Mouse (Mus musculus) intestine, postnatal 0 days (tissue): Measurements from ENCODE around the gene Kcnk4. TPM values are rescaled to one million over a fixed set of nuclear protein-coding genes. Genes with fewer than 3 reads are reported as not detected.
"Not testable (repeated sequence)": the region's sequence is repeated elsewhere in the genome, so short reads cannot be mapped to it uniquely, and the experiment has no call there.

Source experiments
- ATAC-seq: fragments of 200-750 bp; cut with Nextera tagmentation; 2 replicates; pipeline ENCODE4 v1.8.0; 2017; ENCODE audit warnings: mild to moderate bottlenecking, moderate TSS enrichment, moderate library complexity
- H3K27ac ChIP-seq: fragments of 300-500 bp; sonication (generic); 2 replicates; pipeline ENCODE4 v1.5.1; 2014; ENCODE audit warnings: mild to moderate bottlenecking, low read depth, low read length, moderate library complexity
- H3K27me3 ChIP-seq: fragments of 300-500 bp; sonication (generic); replicated peaks from 2 replicates; pipeline ENCODE4 v1.6.1; 2014; ENCODE audit warnings: low read length, mixed read lengths; ENCODE audit not compliant: control insufficient read depth, insufficient read depth
- H3K36me3 ChIP-seq: fragments of 300-500 bp; sonication (generic); 2 replicates; pipeline ENCODE4 v1.6.1; 2014; ENCODE audit warnings: mild to moderate bottlenecking, moderate library complexity; ENCODE audit not compliant: control insufficient read depth, insufficient read depth
- H3K4me1 ChIP-seq: fragments of 300-500 bp; sonication (generic); replicated peaks from 2 replicates; pipeline ENCODE4 v1.6.1; 2014; ENCODE audit warnings: antibody characterized with exemption, low read length, mixed read lengths; ENCODE audit not compliant: control insufficient read depth, insufficient read depth
- H3K4me2 ChIP-seq: fragments of 300-500 bp; sonication (generic); replicated peaks from 2 replicates; pipeline ENCODE4 v1.6.1; 2014; ENCODE audit warnings: low read depth, mild to moderate bottlenecking, moderate library complexity
- H3K4me3 ChIP-seq: fragments of 300-500 bp; sonication (generic); 2 replicates; pipeline ENCODE4 v1.5.1; 2014; ENCODE audit warnings: low read depth, low read length
- H3K9ac ChIP-seq: fragments of 300-500 bp; sonication (generic); 2 replicates; pipeline ENCODE4 v1.6.1; 2014; ENCODE audit warnings: mild to moderate bottlenecking, low read depth, low read length
- H3K9me3 ChIP-seq: fragments of 300-500 bp; sonication (generic); 2 replicates; pipeline ENCODE4 v1.6.1; 2016; ENCODE audit warnings: mixed run types; ENCODE audit not compliant: control insufficient read depth
- CTCF ChIP-seq: sonication (generic); IDR thresholded peaks from 2 replicates; pipeline ENCODE4 v1.5.1; 2016; ENCODE audit warnings: low read depth, mild to moderate bottlenecking, control low read depth, antibody characterized with exemption, moderate library complexity
- WGBS: fragments of 180-500 bp; shearing (Covaris S2); extraction: QIAGEN DNeasy Blood & Tissue Kit; methylation state at CpG from one replicate; pipeline ENCODE4 v1.1.7; 2014; 5-methylcytosine and 5-hydroxymethylcytosine counted together
- polyA plus RNA-seq: library from polyadenylated mRNA; unstranded; fragments of >200 nt; fragmentation: Nextera tagmentation; extraction: Ambion mirVana; gene quantifications from 2 replicates; pipeline ENCODE4 v1.2.1, GENCODE M21; 2015

The Kcnk4 gene
- polyA plus RNA-seq, 1 experiment from 2014 or later = 0.38 TPM

DNA sequence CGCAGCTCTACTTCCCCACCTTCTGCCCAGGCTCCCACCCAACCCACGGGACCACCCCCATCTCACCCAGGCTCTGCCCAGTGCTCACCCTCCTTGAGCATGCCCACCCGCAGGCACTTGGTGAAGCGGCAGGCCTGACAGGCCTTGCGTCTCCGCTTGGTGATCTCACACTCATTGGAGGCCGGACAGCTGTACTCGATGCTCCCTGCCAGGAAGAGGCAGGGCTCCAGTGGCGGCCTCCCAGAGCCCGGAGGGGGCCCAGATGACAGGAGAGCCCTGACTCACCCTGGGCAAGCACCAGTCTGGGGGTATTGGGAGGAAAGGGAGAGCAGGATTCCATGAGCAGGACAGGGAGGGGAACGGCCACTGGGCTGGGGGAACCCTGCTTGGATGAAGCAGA lies 20.3 kb downstream of the Kcnk4 start:
- Histone ChIP-seq H3K36me3 (peaks cover 47% of the 10 kb centered on the region), H3K27me3 (no peaks in the 10 kb centered on the region), H3K27ac (no peak overlapping the region; the same call in 1 of the 2 replicates), H3K9ac (no peak overlapping the region), H3K4me1 (no peaks in the 10 kb centered on the region; the same call in 1 of the 2 replicates), H3K4me3 (no peak overlapping the region), H3K9me3 (no peaks in the 10 kb centered on the region), H3K4me2 (no peak overlapping the region)
- ATAC-seq = no peak
- 77% methylated on average over 11 of the region's 11 CpGs for WGBS
- TF ChIP-seq CTCF = no peak

DNA sequence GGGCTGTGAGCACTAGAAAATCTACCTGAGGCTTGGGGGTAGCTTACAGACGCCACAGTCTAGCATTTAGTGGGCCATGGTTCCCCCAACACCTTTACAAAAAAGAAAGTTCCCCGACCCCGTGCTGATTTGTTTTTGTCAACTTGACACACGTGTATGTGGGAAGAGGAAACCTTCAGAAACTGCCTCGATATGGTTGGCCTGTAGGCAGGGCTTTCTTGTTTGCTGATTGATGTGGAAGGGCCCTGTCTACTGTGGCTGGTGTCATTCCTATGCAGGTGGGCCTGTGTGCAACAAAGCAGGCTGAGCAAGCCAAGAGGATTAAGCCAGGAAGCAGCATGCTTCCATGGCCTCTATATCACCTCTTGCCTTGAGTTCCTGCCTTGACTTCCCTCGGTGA lies 21.3 kb downstream of the Kcnk4 start:
- no peak for TF ChIP-seq CTCF
- no peak overlapping the region for H3K9ac ChIP-seq
- no peak overlapping the region for H3K4me2 ChIP-seq
- no peaks in the 10 kb centered on the region for H3K27me3 ChIP-seq
- H3K36me3 ChIP-seq = peaks cover 47% of the 10 kb centered on the region
- no peak overlapping the region for H3K4me3 ChIP-seq
- no peaks in the 10 kb centered on the region for H3K9me3 ChIP-seq
- 77% methylated on average over 6 of the region's 6 CpGs for WGBS
- no peak for ATAC-seq
- peaks cover under 1% of the 10 kb centered on the region; the same call in 1 of the 2 replicates for H3K4me1 ChIP-seq
- no peak overlapping the region for H3K27ac ChIP-seq

DNA sequence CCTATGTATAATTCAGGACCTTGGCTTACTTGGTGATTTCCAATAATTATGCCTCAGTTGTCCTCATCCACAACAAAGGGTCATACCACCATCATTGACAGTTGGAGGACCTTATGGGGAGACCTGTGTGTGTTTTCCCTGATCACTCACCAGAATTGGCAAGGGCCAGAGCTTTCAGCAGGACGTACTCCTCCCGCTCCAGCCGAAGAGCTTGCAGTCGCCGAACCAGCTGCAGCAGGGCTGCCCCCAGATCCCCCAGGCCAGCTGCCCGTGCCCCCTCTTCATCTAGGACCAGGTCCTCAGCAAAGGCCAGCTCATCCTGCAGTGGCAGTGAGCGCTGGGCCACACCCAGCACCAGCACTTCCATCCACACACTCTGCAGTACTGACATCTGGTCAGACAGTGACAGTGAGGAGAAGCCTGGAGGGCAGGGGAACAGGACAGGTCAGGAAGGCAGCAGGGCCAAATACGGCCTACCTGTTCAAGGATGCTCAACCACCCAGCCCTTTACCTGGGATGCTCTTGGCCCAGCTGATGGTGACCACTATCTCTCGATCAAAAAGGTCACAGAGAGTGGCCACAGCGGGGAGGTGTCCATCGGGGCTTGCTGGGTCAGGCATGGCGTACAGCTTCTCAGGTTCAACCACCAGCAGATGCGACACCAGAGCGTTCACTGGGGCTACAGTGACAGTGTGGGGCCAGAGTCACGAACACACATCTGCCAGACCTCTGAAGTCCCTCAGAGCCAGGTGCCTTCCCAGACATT lies 21.9 kb downstream of the Kcnk4 start:
- Histone ChIP-seq H3K4me3 (no peak overlapping the region), H3K4me2 (0 out of 2 replicates have a peak overlapping the region, but pooled peaks have one; percentile 68), H3K27ac (no peak overlapping the region), H3K9ac (no peak overlapping the region), H3K9me3 (no peaks in the 10 kb centered on the region), H3K36me3 (peaks cover 48% of the 10 kb centered on the region), H3K4me1 (peaks cover 4% of the 10 kb centered on the region; the same call in 1 of the 2 replicates), H3K27me3 (no peaks in the 10 kb centered on the region)
- no peak for TF ChIP-seq CTCF
- 90% methylated on average over 15 of the region's 15 CpGs for WGBS
- no peak for ATAC-seq

DNA sequence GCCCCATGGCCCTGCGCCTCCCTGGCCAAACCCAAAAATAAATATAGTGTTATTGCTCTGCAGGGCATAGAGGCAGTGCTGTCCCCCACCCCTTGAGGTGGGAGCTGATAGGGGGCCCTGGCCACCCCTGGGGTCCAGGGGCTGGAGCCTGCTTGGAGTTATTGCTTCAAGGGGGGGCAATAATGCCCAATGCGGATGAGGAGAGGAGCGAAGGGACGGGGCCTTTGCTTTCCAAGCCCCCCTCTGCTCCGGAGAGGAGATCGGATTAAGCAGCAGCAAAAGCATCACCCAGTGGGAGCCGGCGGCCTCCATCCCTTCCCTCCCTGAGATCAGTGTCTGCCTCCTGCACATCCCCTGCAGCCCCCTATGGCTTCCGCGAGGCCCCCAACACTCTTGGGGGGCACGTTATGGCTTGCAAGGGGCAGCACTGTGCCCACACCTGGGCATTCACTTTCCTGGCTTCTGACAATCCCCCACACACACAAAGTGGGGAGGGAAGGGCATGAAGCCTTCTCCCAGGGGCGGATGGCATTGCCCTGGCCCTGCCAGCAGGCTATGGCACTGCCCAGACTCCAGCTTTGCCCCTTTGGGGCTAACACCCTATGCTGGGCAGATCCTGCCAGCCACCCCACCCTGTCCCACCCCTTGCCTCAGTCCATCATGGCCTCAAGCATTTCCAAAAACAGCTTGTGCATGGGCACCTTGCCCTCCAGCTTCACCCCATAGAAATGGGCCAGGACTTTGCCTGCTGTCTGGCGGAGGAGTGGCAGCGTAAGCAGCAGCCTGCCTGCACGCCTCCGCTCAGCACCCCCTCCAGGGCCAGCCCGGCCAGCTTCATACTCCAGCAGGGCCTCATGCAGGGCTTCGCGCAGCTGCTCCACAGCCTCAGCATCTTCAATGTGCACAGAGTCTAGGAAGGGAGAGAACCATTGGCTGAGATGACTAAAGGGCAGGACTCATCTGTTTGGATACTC lies 22.9 kb downstream of the Kcnk4 start:
- H3K36me3 ChIP-seq = peaks cover 58% of the 10 kb centered on the region
- 79% methylated on average over 19 of the region's 19 CpGs for WGBS

DNA sequence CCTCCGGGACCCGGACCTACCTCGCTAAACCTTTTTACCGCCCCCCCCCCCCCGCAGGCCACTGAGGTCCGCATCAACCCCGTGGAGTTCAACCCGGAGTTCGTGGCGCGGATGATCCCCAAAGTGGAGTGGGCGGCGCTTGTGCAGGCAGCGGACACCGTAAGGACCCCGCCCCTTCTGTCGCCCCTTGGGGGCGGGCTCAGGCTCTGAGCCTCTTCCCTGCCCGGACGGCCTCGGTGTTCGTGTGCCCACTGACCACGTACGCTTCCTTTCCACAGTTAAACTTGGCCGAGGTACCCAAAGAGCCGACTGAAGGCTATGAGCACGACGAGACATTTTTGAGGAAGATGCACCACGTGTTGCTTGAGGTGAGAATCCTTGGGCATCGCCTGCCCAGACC lies 24.0 kb downstream of the Kcnk4 start:
- Histone ChIP-seq H3K27ac (peak overlapping the region; percentile 99), H3K36me3 (peaks cover 57% of the 10 kb centered on the region), H3K9ac (peak overlapping the region; percentile 68), H3K4me3 (peak overlapping the region; percentile 64), H3K4me2 (peak overlapping the region; percentile 68)
- 2% methylated on average over 30 of the region's 30 CpGs for WGBS
- ATAC-seq = peak; percentile 6
- H3K27me3 ChIP-seq, H3K4me1 ChIP-seq, H3K9me3 ChIP-seq: not testable (repeated sequence)

More for the DNA sequence above, 22.9 kb downstream of the Kcnk4 start:
- H3K9ac ChIP-seq = no peak overlapping the region
- peak overlapping the region; percentile 68 for H3K4me2 ChIP-seq
- H3K4me3 ChIP-seq = no peak overlapping the region
- H3K9me3 ChIP-seq = no peaks in the 10 kb centered on the region
- no peak for TF ChIP-seq CTCF
- no peaks in the 10 kb centered on the region for H3K27me3 ChIP-seq
- ATAC-seq = no peak
- no peak overlapping the region for H3K27ac ChIP-seq
- H3K4me1 ChIP-seq = peaks cover 4% of the 10 kb centered on the region; the same call in 1 of the 2 replicates
